Mouse (Mus musculus): ENCODE measurements at regions not wholly inside any gene's neighbourhood (a gene's known extent, or its start where the extent isn't known, plus 50 kb on each side); places are given as distances from the start of the nearest gene placed in this dataset.

GRCm38 (mm10) chr4:16714796-16715195, 2890.5 kb upstream of the Gm12353 start:
- Histone ChIP-seq H3K4me2 (replicated peaks) (no peak overlapping the region), H3K9ac (no peak overlapping the region), H3K36me3 (replicated peaks; ENCODE audit: control insufficient read depth, insufficient read depth) (no peaks in the 10 kb centered on the region), H3K4me1 (replicated peaks; ENCODE audit: control insufficient read depth, insufficient read depth, low read length) (no peaks in the 10 kb centered on the region), H3K9me3 (ENCODE audit: control insufficient read depth, low read length) (no peaks in the 10 kb centered on the region), H3K4me3 (replicated peaks; ENCODE audit: low read length) (no peak overlapping the region), H3K27me3 (ENCODE audit: control insufficient read depth, insufficient read depth, low read length) (no peaks in the 10 kb centered on the region), H3K27ac (no peak overlapping the region)
- DNase-seq (ENCODE audit: low spot score) (no peak), ATAC-seq (ENCODE audit: low FRiP score) (no peak)

- Histone ChIP-seq H3K36me3 (replicated peaks; ENCODE audit: control insufficient read depth, insufficient read depth) (no peaks in the 10 kb centered on the region), H3K9me3 (ENCODE audit: control insufficient read depth, low read length) (no peaks in the 10 kb centered on the region), H3K27me3 (ENCODE audit: control insufficient read depth, insufficient read depth, low read length) (no peaks in the 10 kb centered on the region), H3K4me3 (replicated peaks; ENCODE audit: low read length) (no peak overlapping the region), H3K4me1 (replicated peaks; ENCODE audit: control insufficient read depth, insufficient read depth, low read length) (no peaks in the 10 kb centered on the region), H3K4me2 (replicated peaks) (no peak overlapping the region), H3K9ac (no peak overlapping the region), H3K27ac (no peak overlapping the region)
- DNase-seq (ENCODE audit: low spot score) = no peak
- no peak for ATAC-seq (ENCODE audit: low FRiP score)
- WGBS = 94% methylated on average over 3 of the region's 3 CpGs
Measured at GRCm38 (mm10) chr4:16739785-16740184, 2865.5 kb upstream of the Gm12353 start.
